In genomic region chr17:65613463-65614412, GRCm38 (mm10) we compare ENCODE assay signal across 8 mouse cellular contexts. TPM values are rescaled to one million over a fixed set of nuclear protein-coding genes. Genes with fewer than 3 reads are reported as not detected.
A peak's percentile ranks its signal among the peaks of the same experiment; 100 is the strongest.
DNase-seq lines count a peak whose midpoint lies in the region; ATAC-seq and TF ChIP-seq lines count a peak whose summit lies in the region.

TSS of gene Vapa (minus strand) at chr17:65613555.

- H3K9me3 ChIP-seq in E14TG2a.4 (ENCODE audit: low read length), result no peaks in the 10 kb centered on the region
- H3K9me3 ChIP-seq in forebrain, embryonic 12.5 days, result no peaks in the 10 kb centered on the region
- H3K9me3 ChIP-seq in heart, postnatal 0 days (replicated peaks; ENCODE audit: control insufficient read depth, low read length), result no peaks in the 10 kb centered on the region
- H3K9me3 ChIP-seq in liver, embryonic 16.5 days (replicated peaks; ENCODE audit: control insufficient read depth, low read length), result no peaks in the 10 kb centered on the region
- no peaks in the 10 kb centered on the region for H3K9me3 ChIP-seq in neural tube, embryonic 13.5 days

- peaks cover 13% of the 10 kb centered on the region for H3K36me3 ChIP-seq in E14TG2a.4 (ENCODE audit: insufficient read depth, low read length)
- no peaks in the 10 kb centered on the region for H3K36me3 ChIP-seq in forebrain, embryonic 12.5 days (replicated peaks)
- H3K36me3 ChIP-seq in heart, postnatal 0 days (replicated peaks; ENCODE audit: control insufficient read depth, insufficient read depth, low read length), result no peaks in the 10 kb centered on the region
- no peaks in the 10 kb centered on the region for H3K36me3 ChIP-seq in liver, embryonic 16.5 days (ENCODE audit: control insufficient read depth, insufficient read depth)
- H3K36me3 ChIP-seq in neural tube, embryonic 13.5 days, result no peaks in the 10 kb centered on the region
- H3K36me3 ChIP-seq in testis, adult 2 months (ENCODE audit: control insufficient read depth, insufficient read depth, low read length), result no peaks in the 10 kb centered on the region; the same call in 1 of the 2 replicates

- peaks cover 49% of the 10 kb centered on the region for H3K4me1 ChIP-seq in E14TG2a.4 (replicated peaks; ENCODE audit: low read depth, low read length)
- H3K4me1 ChIP-seq in forebrain, embryonic 12.5 days, result peaks cover 31% of the 10 kb centered on the region
- H3K4me1 ChIP-seq in heart, postnatal 0 days (ENCODE audit: control insufficient read depth, insufficient read depth), result peaks cover 22% of the 10 kb centered on the region
- peaks cover 29% of the 10 kb centered on the region for H3K4me1 ChIP-seq in liver, embryonic 16.5 days (ENCODE audit: control insufficient read depth, low read depth, low read length)
- peaks cover 38% of the 10 kb centered on the region for H3K4me1 ChIP-seq in neural tube, embryonic 13.5 days (replicated peaks)
- peaks cover 8% of the 10 kb centered on the region; the same call in 1 of the 2 replicates for H3K4me1 ChIP-seq in testis, adult 2 months (ENCODE audit: control insufficient read depth, insufficient read depth, low read length)

- TF ChIP-seq POLR2A in testis, adult 2 months (IDR thresholded peaks at IDR 0.05; ENCODE audit: control insufficient read depth, low read depth, low read length), result peak; percentile 79

- peak within 1 kb of the TSS; percentile 75 for H3K4me2 ChIP-seq in forebrain, embryonic 12.5 days
- peak within 1 kb of the TSS; percentile 67 for H3K4me2 ChIP-seq in heart, postnatal 0 days (ENCODE audit: low read depth, low read length)
- peak within 1 kb of the TSS; percentile 92 for H3K4me2 ChIP-seq in liver, embryonic 16.5 days (ENCODE audit: low read depth, low read length)
- peak within 1 kb of the TSS; percentile 77 for H3K4me2 ChIP-seq in neural tube, embryonic 13.5 days

- no peak for TF ChIP-seq CTCF in E14TG2a.4 (conservative IDR thresholded peaks at IDR 0.05; ENCODE audit: low read length)
- TF ChIP-seq CTCF in heart, postnatal 0 days (IDR thresholded peaks at IDR 0.05; ENCODE audit: low read depth), result no peak
- no peak for TF ChIP-seq CTCF in testis, adult 2 months (IDR thresholded peaks at IDR 0.05; ENCODE audit: control insufficient read depth, insufficient read depth, insufficient replicate concordance, low read depth, low read length)

- DNase-seq in c-Kit-positive CD71-positive TER-119-positive erythroid progenitor cells, embryonic 14.5 days (ENCODE audit: low spot score), result peak; percentile 96
- peak; percentile 96 for DNase-seq in heart, postnatal 0 days (ENCODE audit: low spot score)
- peak; percentile 98 to 99 for DNase-seq in kidney, postnatal 4 days

- H3K9ac ChIP-seq in forebrain, embryonic 12.5 days, result peak within 1 kb of the TSS; percentile 96
- H3K9ac ChIP-seq in heart, postnatal 0 days (replicated peaks; ENCODE audit: low read depth, low read length), result peak within 1 kb of the TSS; percentile 99
- H3K9ac ChIP-seq in liver, embryonic 16.5 days (ENCODE audit: low read depth, low read length), result peak within 1 kb of the TSS; percentile 99
- peak within 1 kb of the TSS; percentile 99 for H3K9ac ChIP-seq in neural tube, embryonic 13.5 days

- WGBS in forebrain, embryonic 12.5 days, result under 1% methylated on average over 85 of the region's 85 CpGs
- under 1% methylated on average over 84 of the region's 85 CpGs for WGBS in heart, postnatal 0 days
- WGBS in liver, embryonic 16.5 days (ENCODE audit: insufficient replicate concordance), result under 1% methylated on average over 85 of the region's 85 CpGs
- under 1% methylated on average over 70 of the region's 85 CpGs for WGBS in neural tube, embryonic 13.5 days

- peak within 1 kb of the TSS; percentile 96 for H3K4me3 ChIP-seq in E14TG2a.4 (replicated peaks; ENCODE audit: low read length)
- peak within 1 kb of the TSS; percentile 88 for H3K4me3 ChIP-seq in forebrain, embryonic 12.5 days (replicated peaks)
- peak within 1 kb of the TSS; percentile 91 for H3K4me3 ChIP-seq in heart, postnatal 0 days (ENCODE audit: low read depth, low read length)
- H3K4me3 ChIP-seq in liver, embryonic 16.5 days (ENCODE audit: low read depth, low read length), result peak within 1 kb of the TSS; percentile 98
- peak within 1 kb of the TSS; percentile 96 for H3K4me3 ChIP-seq in neural tube, embryonic 13.5 days
- H3K4me3 ChIP-seq in testis, adult 2 months (ENCODE audit: control insufficient read depth, low read depth, low read length), result peak within 1 kb of the TSS; percentile 95

- peak within 1 kb of the TSS; percentile 100 for H3K27ac ChIP-seq in forebrain, embryonic 12.5 days
- peak within 1 kb of the TSS; percentile 98 for H3K27ac ChIP-seq in heart, postnatal 0 days (ENCODE audit: low read depth)
- H3K27ac ChIP-seq in liver, embryonic 16.5 days (ENCODE audit: low read length), result peak within 1 kb of the TSS; percentile 97
- peak within 1 kb of the TSS; percentile 100 for H3K27ac ChIP-seq in neural tube, embryonic 13.5 days (replicated peaks)
- H3K27ac ChIP-seq in testis, adult 2 months (ENCODE audit: control insufficient read depth, insufficient read depth, low read depth, low read length), result peak within 1 kb of the TSS; percentile 93

- ATAC-seq in forebrain, embryonic 12.5 days (ENCODE audit: low FRiP score), result peak; percentile 93
- peak; percentile 92 for ATAC-seq in heart, postnatal 0 days (ENCODE audit: insufficient read depth, low read depth)
- peak; percentile 87 for ATAC-seq in liver, embryonic 16.5 days (ENCODE audit: low read depth)
- peak; percentile 94 for ATAC-seq in neural tube, embryonic 13.5 days (ENCODE audit: low read depth)

- no peaks in the 10 kb centered on the region for H3K27me3 ChIP-seq in E14TG2a.4 (ENCODE audit: insufficient read depth, low read length)
- no peaks in the 10 kb centered on the region for H3K27me3 ChIP-seq in forebrain, embryonic 12.5 days
- H3K27me3 ChIP-seq in heart, postnatal 0 days (ENCODE audit: control insufficient read depth, insufficient read depth, low read length), result no peaks in the 10 kb centered on the region
- H3K27me3 ChIP-seq in liver, embryonic 16.5 days (ENCODE audit: control insufficient read depth, insufficient read depth, low read depth, low read length), result no peaks in the 10 kb centered on the region
- H3K27me3 ChIP-seq in neural tube, embryonic 13.5 days, result no peaks in the 10 kb centered on the region
- no peaks in the 10 kb centered on the region for H3K27me3 ChIP-seq in testis, adult 2 months (ENCODE audit: control insufficient read depth, insufficient read depth, low read length)

- TF ChIP-seq EP300 in heart, postnatal 0 days (IDR thresholded peaks at IDR 0.05; ENCODE audit: low read depth), result peak; percentile 89

RNA-seq across cellular contexts. Expression of gene Vapa, which starts in this region (rescaled TPM):
- polyA plus RNA-seq in forebrain, embryonic 12.5 days (2016; fragmentation: Nextera tagmentation; extraction: Ambion mirVana), result 236 and 246 TPM in 2 replicates
- total RNA-seq in heart, postnatal 0 days (2014; rRNA removed; ENCODE audit: low replicate concordance), result 49.8 and 79.9 TPM in 2 replicates
- 139 and 144 TPM in 2 replicates for polyA plus RNA-seq in heart, postnatal 0 days (2015; fragmentation: Nextera tagmentation; extraction: Ambion mirVana)
- 55.8 and 57.0 TPM in 2 replicates for polyA plus RNA-seq in liver, embryonic 16.5 days (2015; fragmentation: Nextera tagmentation; extraction: Ambion mirVana)
- 308 and 327 TPM in 2 replicates for polyA plus RNA-seq in neural tube, embryonic 13.5 days (2015; fragmentation: Nextera tagmentation; extraction: Ambion mirVana)
- polyA plus RNA-seq in testis, adult 2 months (2012; rRNA removed), result 32.0 and 36.9 TPM in 2 replicates

Comparison
In these comparisons a context has a peak if more than half of its experiments do, and no peak if none do; other contexts are left out.
1. Peak in every context shown above with its lines: DNase-seq, ATAC-seq, H3K4me3 ChIP-seq and H3K27ac ChIP-seq.